Mouse (Mus musculus): ENCODE results near the gene Gm37240. TPM values are rescaled to one million over a fixed set of nuclear protein-coding genes. Genes with fewer than 3 reads are reported as not detected.

Gene Gm37240
- polyA plus RNA-seq, 1 experiment: 1.9 TPM

- Histone ChIP-seq H3K4me1 (ENCODE audit: control insufficient read depth, insufficient read depth, low read length) (no peaks in the 10 kb centered on the region), H3K27ac (ENCODE audit: insufficient read depth, low read length) (no peak overlapping the region), H3K4me3 (ENCODE audit: insufficient read depth, low read length) (no peak overlapping the region)
- no peak for TF ChIP-seq CTCF (IDR thresholded peaks at IDR 0.05; ENCODE audit: borderline replicate concordance, insufficient read depth, low read length)
- TF ChIP-seq POLR2A (IDR thresholded peaks at IDR 0.05; ENCODE audit: low read depth, low read length): no peak
Measured at GRCm38 (mm10) chr3:85015667-85016066, 871.7 kb downstream of the Gm37240 start.

GRCm38 (mm10) chr3:85012889-85013288 is 874.4 kb downstream of the Gm37240 start:
- Histone ChIP-seq H3K4me3 (ENCODE audit: insufficient read depth, low read length) (no peak overlapping the region), H3K4me1 (ENCODE audit: control insufficient read depth, insufficient read depth, low read length) (no peaks in the 10 kb centered on the region), H3K27ac (ENCODE audit: insufficient read depth, low read length) (no peak overlapping the region)
- TF ChIP-seq CTCF (IDR thresholded peaks at IDR 0.05; ENCODE audit: borderline replicate concordance, insufficient read depth, low read length): no peak
- no peak for TF ChIP-seq POLR2A (IDR thresholded peaks at IDR 0.05; ENCODE audit: low read depth, low read length)

- H3K4me1 ChIP-seq (ENCODE audit: control insufficient read depth, insufficient read depth, low read length): no peaks in the 10 kb centered on the region
- no peak overlapping the region for H3K4me3 ChIP-seq (ENCODE audit: insufficient read depth, low read length)
- TF ChIP-seq POLR2A (IDR thresholded peaks at IDR 0.05; ENCODE audit: low read depth, low read length) (no peak), CTCF (IDR thresholded peaks at IDR 0.05; ENCODE audit: borderline replicate concordance, insufficient read depth, low read length) (no peak)
- no peak overlapping the region for H3K27ac ChIP-seq (ENCODE audit: insufficient read depth, low read length)
Measured at GRCm38 (mm10) chr3:85005257-85005656, 882.1 kb downstream of the Gm37240 start.

GRCm38 (mm10) chr3:84988880-84989279 is 898.4 kb downstream of the Gm37240 start:
- no peak for TF ChIP-seq POLR2A (IDR thresholded peaks at IDR 0.05; ENCODE audit: low read depth, low read length)
- no peak for TF ChIP-seq CTCF (IDR thresholded peaks at IDR 0.05; ENCODE audit: borderline replicate concordance, insufficient read depth, low read length)
- Histone ChIP-seq H3K4me3 (ENCODE audit: insufficient read depth, low read length) (no peak overlapping the region), H3K27ac (ENCODE audit: insufficient read depth, low read length) (no peak overlapping the region), H3K4me1 (ENCODE audit: control insufficient read depth, insufficient read depth, low read length) (no peaks in the 10 kb centered on the region)

GRCm38 (mm10) chr3:84985121-84985625 is 902.1 kb downstream of the Gm37240 start:
- no peak for TF ChIP-seq CTCF (IDR thresholded peaks at IDR 0.05; ENCODE audit: borderline replicate concordance, insufficient read depth, low read length)
- TF ChIP-seq POLR2A (IDR thresholded peaks at IDR 0.05; ENCODE audit: low read depth, low read length): no peak
- Histone ChIP-seq H3K4me3 (ENCODE audit: insufficient read depth, low read length) (no peak overlapping the region), H3K27ac (ENCODE audit: insufficient read depth, low read length) (no peak overlapping the region), H3K4me1 (ENCODE audit: control insufficient read depth, insufficient read depth, low read length) (no peaks in the 10 kb centered on the region)

GRCm38 (mm10) chr3:84982688-84983087 is 904.6 kb downstream of the Gm37240 start:
- no peak for TF ChIP-seq CTCF (IDR thresholded peaks at IDR 0.05; ENCODE audit: borderline replicate concordance, insufficient read depth, low read length)
- TF ChIP-seq POLR2A (IDR thresholded peaks at IDR 0.05; ENCODE audit: low read depth, low read length): no peak
- no peak overlapping the region for H3K27ac ChIP-seq (ENCODE audit: insufficient read depth, low read length)
- H3K4me3 ChIP-seq (ENCODE audit: insufficient read depth, low read length): no peak overlapping the region
- H3K4me1 ChIP-seq (ENCODE audit: control insufficient read depth, insufficient read depth, low read length): no peaks in the 10 kb centered on the region

- Histone ChIP-seq H3K4me3 (ENCODE audit: insufficient read depth, low read length) (no peak overlapping the region), H3K27ac (ENCODE audit: insufficient read depth, low read length) (no peak overlapping the region), H3K4me1 (ENCODE audit: control insufficient read depth, insufficient read depth, low read length) (no peaks in the 10 kb centered on the region)
- TF ChIP-seq CTCF (IDR thresholded peaks at IDR 0.05; ENCODE audit: borderline replicate concordance, insufficient read depth, low read length) (no peak), POLR2A (IDR thresholded peaks at IDR 0.05; ENCODE audit: low read depth, low read length) (no peak)
Measured at GRCm38 (mm10) chr3:84980158-84980557, 907.2 kb downstream of the Gm37240 start.

- Histone ChIP-seq H3K4me3 (ENCODE audit: insufficient read depth, low read length) (no peak overlapping the region), H3K27ac (ENCODE audit: insufficient read depth, low read length) (no peak overlapping the region), H3K4me1 (ENCODE audit: control insufficient read depth, insufficient read depth, low read length) (no peaks in the 10 kb centered on the region)
- TF ChIP-seq CTCF (IDR thresholded peaks at IDR 0.05; ENCODE audit: borderline replicate concordance, insufficient read depth, low read length): no peak
- TF ChIP-seq POLR2A (IDR thresholded peaks at IDR 0.05; ENCODE audit: low read depth, low read length): no peak
Measured at GRCm38 (mm10) chr3:84978676-84979075, 908.6 kb downstream of the Gm37240 start.

GRCm38 (mm10) chr3:84974193-84974592 is 913.1 kb downstream of the Gm37240 start:
- H3K4me1 ChIP-seq (ENCODE audit: control insufficient read depth, insufficient read depth, low read length): no peaks in the 10 kb centered on the region
- H3K4me3 ChIP-seq (ENCODE audit: insufficient read depth, low read length): no peak overlapping the region
- TF ChIP-seq POLR2A (IDR thresholded peaks at IDR 0.05; ENCODE audit: low read depth, low read length) (no peak), CTCF (IDR thresholded peaks at IDR 0.05; ENCODE audit: borderline replicate concordance, insufficient read depth, low read length) (no peak)
- H3K27ac ChIP-seq (ENCODE audit: insufficient read depth, low read length): no peak overlapping the region

- no peaks in the 10 kb centered on the region for H3K4me1 ChIP-seq (ENCODE audit: control insufficient read depth, insufficient read depth, low read length)
- no peak for TF ChIP-seq POLR2A (IDR thresholded peaks at IDR 0.05; ENCODE audit: low read depth, low read length)
- no peak for TF ChIP-seq CTCF (IDR thresholded peaks at IDR 0.05; ENCODE audit: borderline replicate concordance, insufficient read depth, low read length)
- H3K27ac ChIP-seq (ENCODE audit: insufficient read depth, low read length): no peak overlapping the region
- no peak overlapping the region for H3K4me3 ChIP-seq (ENCODE audit: insufficient read depth, low read length)
Measured at GRCm38 (mm10) chr3:84972881-84973280, 914.4 kb downstream of the Gm37240 start.

GRCm38 (mm10) chr3:84971561-84971960 is 915.8 kb downstream of the Gm37240 start:
- TF ChIP-seq POLR2A (IDR thresholded peaks at IDR 0.05; ENCODE audit: low read depth, low read length) (no peak), CTCF (IDR thresholded peaks at IDR 0.05; ENCODE audit: borderline replicate concordance, insufficient read depth, low read length) (no peak)
- Histone ChIP-seq H3K4me3 (ENCODE audit: insufficient read depth, low read length) (no peak overlapping the region), H3K27ac (ENCODE audit: insufficient read depth, low read length) (no peak overlapping the region), H3K4me1 (ENCODE audit: control insufficient read depth, insufficient read depth, low read length) (no peaks in the 10 kb centered on the region)
